Mouse (Mus musculus): ENCODE data around the gene Banf2.

The Banf2 gene

GRCm38 (mm10) chr2:144032664-144033063 lies at the start of gene Banf2:
Gene Banf2, plus strand, starts transcription at chr2:144033059.
- DNase-seq (ENCODE audit: low spot score), result no peak

DNA sequence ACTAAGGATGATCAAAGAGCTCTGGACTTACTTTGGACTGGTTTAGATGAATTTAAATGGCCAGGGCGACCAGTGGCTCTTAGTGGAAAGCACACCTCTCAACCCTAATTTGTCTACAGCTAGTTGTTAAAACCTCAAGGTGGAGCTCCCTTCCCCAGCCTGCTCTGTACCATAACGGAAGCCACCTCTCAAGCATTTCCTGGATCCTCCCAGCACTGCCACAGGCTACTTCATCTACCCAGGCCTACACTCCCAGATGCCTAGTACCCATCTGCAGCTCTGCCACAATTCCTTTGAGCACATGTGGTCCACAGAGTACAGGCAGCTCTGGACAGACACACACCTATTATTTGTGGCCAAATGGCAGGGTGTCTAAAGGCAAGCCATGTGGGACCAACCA lies 49.4 kb upstream of the Banf2 start:
- DNase-seq (ENCODE audit: low spot score), result no peak

- DNase-seq (ENCODE audit: low spot score), result no peak
Measured at GRCm38 (mm10) chr2:143987485-143987884, 45.4 kb upstream of the Banf2 start.

- no peak for DNase-seq (ENCODE audit: low spot score)
Measured at GRCm38 (mm10) chr2:143988016-143988415, 44.8 kb upstream of the Banf2 start.

DNA sequence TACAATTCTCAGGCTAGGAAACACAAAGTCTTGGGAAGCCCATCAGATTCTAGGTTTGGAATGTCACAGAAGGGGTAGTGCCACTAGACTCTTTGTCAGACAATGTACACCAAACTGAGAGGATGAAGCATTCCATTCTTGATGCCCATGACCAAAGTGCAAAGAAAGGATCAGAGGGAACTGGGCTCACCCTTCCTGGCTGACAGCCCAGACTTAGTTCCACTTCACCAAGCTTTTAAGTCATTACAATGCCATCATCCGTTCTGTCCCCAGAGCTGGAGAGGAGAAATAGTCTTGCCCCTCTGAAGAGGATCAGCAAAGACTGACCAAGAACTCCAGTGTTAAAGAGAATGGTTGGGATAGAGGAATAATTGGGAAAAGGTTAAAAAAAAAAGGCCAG lies 41.9 kb upstream of the Banf2 start:
- DNase-seq (ENCODE audit: low spot score), result no peak

- DNase-seq (ENCODE audit: low spot score), result no peak
Measured at GRCm38 (mm10) chr2:143991964-143992672, 40.7 kb upstream of the Banf2 start.

GRCm38 (mm10) chr2:143992977-143993376 lies 39.9 kb upstream of the Banf2 start:
- no peak for DNase-seq (ENCODE audit: low spot score)

GRCm38 (mm10) chr2:144002229-144002984 lies 30.5 kb upstream of the Banf2 start:
- no peak for DNase-seq (ENCODE audit: low spot score)

DNA sequence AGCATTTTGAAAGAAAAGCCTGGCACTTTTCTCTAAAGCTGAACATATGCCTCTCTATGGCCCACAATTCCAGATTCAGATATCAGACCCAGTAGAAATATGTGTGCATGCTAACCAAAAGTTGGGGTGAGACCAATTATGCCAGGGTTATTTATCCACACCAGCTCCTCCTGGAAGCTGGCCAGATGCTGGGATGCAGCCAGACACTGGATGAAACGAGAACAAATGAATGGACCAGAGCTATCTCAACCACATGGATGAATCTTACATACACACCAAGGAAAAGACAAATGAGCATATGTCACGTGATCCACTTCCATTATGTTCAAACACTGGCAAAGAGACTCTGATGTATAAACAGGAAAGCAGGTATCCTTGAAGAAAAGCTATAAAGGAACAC lies 29.3 kb upstream of the Banf2 start:
- DNase-seq (ENCODE audit: low spot score), result no peak

- no peak for DNase-seq (ENCODE audit: low spot score)
Measured at GRCm38 (mm10) chr2:144005166-144005955, 27.5 kb upstream of the Banf2 start.

DNA sequence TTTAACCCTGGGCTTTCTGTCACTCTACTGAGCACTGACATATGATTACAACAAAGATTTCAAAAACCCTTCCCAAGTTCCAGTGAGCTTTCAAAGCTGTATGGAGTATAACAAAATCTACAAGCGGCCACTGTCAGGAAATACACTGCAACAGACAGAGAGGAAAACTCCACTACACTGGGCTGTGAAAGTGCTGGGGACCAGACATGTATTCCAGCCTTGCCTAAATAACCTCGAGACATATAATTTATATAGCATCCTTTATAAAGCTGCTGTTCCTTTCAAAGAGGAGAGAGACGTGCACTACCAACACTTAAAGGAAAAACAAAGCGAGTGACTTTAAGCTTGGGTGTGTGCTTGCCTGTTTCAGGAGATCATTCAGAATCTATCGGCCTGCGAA lies 26.2 kb upstream of the Banf2 start:
- DNase-seq (ENCODE audit: low spot score), result no peak

DNA sequence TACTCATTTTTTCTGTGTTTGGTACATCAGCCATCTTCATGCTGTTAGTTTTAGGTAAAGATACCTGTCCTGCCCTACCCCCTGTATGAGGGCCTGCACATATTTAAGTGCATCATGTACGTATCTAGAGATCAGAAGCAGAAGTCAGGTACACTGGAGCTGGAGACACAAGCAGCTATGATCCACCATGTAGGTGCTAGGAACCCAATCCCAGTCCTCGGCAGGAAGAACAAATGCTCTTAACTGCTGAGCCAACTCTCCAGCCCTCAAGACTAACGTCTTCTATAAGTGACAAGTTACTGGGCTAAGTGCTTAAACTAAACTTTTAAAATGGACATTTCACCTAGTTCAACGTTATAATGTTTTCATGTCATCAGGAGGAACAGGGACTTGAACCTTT lies 25.6 kb upstream of the Banf2 start:
- DNase-seq (ENCODE audit: low spot score), result no peak

- no peak for DNase-seq (ENCODE audit: low spot score)
Measured at GRCm38 (mm10) chr2:144009081-144009480, 23.8 kb upstream of the Banf2 start.

- DNase-seq (ENCODE audit: low spot score), result peak; percentile 58
Measured at GRCm38 (mm10) chr2:144009551-144010281, 23.1 kb upstream of the Banf2 start.

DNA sequence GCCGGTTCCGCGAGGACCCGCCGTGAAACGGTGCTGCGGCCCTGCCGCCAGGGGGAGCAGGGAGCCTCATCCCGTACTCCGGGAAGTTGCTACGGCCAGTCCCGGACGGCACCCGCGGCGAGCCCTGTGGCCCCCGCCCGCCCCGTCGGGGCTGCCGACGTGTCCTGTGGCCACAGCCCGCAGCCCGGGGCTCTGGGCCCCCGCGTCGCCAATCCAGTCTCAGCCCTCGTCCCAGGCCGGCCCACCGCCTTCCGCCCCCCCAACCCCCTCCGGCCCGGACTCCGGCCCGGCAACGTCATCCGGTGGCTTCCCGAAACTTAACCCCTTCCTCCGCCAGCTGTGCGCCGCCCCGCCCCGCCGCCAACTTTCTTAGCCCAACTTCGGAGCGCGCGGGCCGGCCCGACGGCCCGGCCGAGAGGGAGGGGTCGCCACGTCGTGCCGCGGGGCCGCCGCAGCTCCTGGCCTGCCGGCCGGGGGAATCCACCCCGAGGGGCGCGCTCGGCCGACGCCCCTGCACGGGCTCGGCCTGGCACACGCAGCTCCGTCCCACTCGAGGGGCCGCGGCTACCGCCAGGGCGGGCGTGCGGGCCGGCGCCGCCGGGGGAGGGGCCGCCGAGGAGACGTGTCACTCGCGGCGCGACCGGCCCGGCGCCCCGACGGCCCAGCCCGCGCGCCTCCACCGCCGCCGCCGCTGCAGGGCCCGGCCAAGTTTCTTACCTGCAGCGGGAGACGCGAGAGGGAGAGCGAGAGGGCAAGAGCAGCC lies 22.4 kb upstream of the Banf2 start:
- DNase-seq (ENCODE audit: low spot score), result peak; percentile 92

- DNase-seq (ENCODE audit: low spot score), result peak; percentile 99
Measured at GRCm38 (mm10) chr2:144011080-144011551, 21.7 kb upstream of the Banf2 start, which contains the start of gene Rrbp1. Gene Rrbp1, minus strand, starts transcription at chr2:144011263.

- DNase-seq (ENCODE audit: low spot score), result peak; percentile 53
Measured at GRCm38 (mm10) chr2:144014051-144014450, 18.8 kb upstream of the Banf2 start.

DNA sequence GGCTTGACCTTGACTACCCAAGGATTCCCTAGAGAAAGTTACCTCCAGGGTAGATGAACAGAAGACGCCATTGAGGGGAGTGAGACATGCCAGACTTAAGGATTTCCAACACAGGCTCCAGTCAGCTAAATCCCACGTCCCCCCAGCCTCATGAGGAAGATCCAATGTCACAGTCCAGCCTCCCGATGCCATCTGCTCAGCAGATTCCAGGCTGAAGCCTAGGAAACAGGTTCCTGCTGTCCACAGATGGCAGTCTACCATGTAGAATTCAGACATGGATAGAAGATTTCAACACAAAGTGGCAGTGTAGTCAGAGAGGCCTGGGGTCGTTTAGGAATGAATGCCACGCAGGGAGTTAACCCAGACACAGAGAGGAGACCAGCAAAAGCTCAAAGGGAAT lies 18.4 kb upstream of the Banf2 start:
- no peak for DNase-seq (ENCODE audit: low spot score)

DNA sequence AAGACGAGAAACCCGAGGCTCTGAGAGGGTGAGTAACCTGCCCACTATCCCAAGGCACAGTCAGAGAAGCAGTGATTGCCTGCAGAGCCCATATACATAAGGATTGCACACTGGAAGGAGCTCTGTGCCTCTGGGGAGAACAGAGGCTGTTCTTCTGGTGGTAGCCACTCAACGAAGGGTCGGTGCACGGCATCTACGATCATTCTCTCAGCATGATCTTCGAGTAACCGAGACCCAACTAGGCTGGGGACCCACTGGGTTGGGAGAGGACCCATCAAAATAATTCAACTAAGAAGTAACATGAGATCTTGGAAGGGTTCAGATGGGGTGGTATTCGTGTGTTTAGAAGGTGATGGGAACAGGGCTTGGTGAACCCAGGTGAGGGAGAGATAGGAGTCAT lies 17.0 kb upstream of the Banf2 start:
- no peak for DNase-seq (ENCODE audit: low spot score)

GRCm38 (mm10) chr2:144019971-144020370 lies 12.9 kb upstream of the Banf2 start:
- no peak for DNase-seq (ENCODE audit: low spot score)

DNA sequence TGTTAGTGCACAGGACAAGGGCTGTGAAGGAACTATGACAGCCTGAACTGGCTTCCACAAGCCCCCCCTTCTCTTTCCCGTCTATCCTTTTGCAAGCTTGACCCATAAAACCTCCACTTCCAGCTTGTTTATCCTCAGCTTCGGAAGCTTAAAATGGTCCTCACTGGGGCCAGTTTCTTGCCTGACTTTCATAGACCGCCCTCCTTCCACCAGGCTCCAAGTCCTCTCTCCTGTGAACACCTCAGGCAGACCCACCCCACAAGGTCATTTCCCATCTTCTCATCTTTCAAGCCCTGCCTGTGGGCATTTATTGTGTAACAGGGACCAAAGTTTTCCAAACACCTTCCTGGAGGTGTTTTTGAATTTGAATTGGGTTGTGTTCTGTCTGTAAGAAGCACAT lies 10.4 kb upstream of the Banf2 start:
- no peak for DNase-seq (ENCODE audit: low spot score)
